Comparison of ENCODE assay signal across 29 mouse cellular contexts in genomic region chr10:30893771-30894170, GRCm38 (mm10). TPM values are rescaled to one million over a fixed set of nuclear protein-coding genes. Genes with fewer than 3 reads are reported as not detected.
DNase-seq lines count a peak whose midpoint lies in the region; ATAC-seq and TF ChIP-seq lines count a peak whose summit lies in the region.
"Had no signal": no experiment of that assay in that cellular context is flagged by ENCODE, and none has a peak within 500 bp of the region (broad histone marks: within the 10 kb centered on the region; RNA-seq: fewer than 3 reads in every experiment).

No protein-coding gene starts in this region.

- H3K36me3 ChIP-seq in lung, postnatal 0 days (ENCODE audit: insufficient read depth, low read length): no peaks in the 10 kb centered on the region
- H3K36me3 ChIP-seq: G1E; heart, embryonic 13.5 days; hindbrain, embryonic 15.5 days; intestine, embryonic 15.5 days; limb, embryonic 13.5 days; liver, embryonic 13.5 days; midbrain, embryonic 13.5 days had no signal

- no peak overlapping the region for H3K4me2 ChIP-seq in lung, postnatal 0 days (replicated peaks; ENCODE audit: low read depth, low read length)
- H3K4me2 ChIP-seq: heart, embryonic 13.5 days; hindbrain, embryonic 15.5 days; intestine, embryonic 15.5 days; limb, embryonic 13.5 days; liver, embryonic 13.5 days; midbrain, embryonic 13.5 days had no signal

- H3K4me3 ChIP-seq in lung, postnatal 0 days (ENCODE audit: low read depth, low read length): no peak overlapping the region
- H3K4me3 ChIP-seq: heart, adult 2 months; heart, embryonic 13.5 days; hindbrain, embryonic 15.5 days; intestine, embryonic 15.5 days; layer of hippocampus, adult 2 months; limb, embryonic 13.5 days; liver, embryonic 13.5 days; megakaryocyte, embryonic 14.5 days; midbrain, embryonic 13.5 days had no signal

- intact Hi-C loops in heart, postnatal 25 days (cut with DNase I): no loop called here

- H3K4me1 ChIP-seq in lung, postnatal 0 days (ENCODE audit: insufficient read depth, low read depth, low read length): no peaks in the 10 kb centered on the region
- H3K4me1 ChIP-seq: hindbrain, embryonic 15.5 days; intestine, embryonic 15.5 days; limb, embryonic 13.5 days; liver, embryonic 13.5 days; megakaryocyte, embryonic 14.5 days; midbrain, embryonic 13.5 days had no signal

- H3K27me3 ChIP-seq in lung, postnatal 0 days (replicated peaks; ENCODE audit: insufficient read depth, low read length): no peaks in the 10 kb centered on the region
- H3K27me3 ChIP-seq: CH12.LX; heart, embryonic 13.5 days; hindbrain, embryonic 15.5 days; intestine, embryonic 15.5 days; limb, embryonic 13.5 days; liver, embryonic 13.5 days; megakaryocyte, embryonic 14.5 days; midbrain, embryonic 13.5 days had no signal

- TF ChIP-seq EP300 in lung, postnatal 0 days (IDR thresholded peaks at IDR 0.05): no peak

- WGBS in lung, postnatal 0 days: 27% methylated on average over 3 of the region's 3 CpGs

- no peaks in the 10 kb centered on the region for H3K9me3 ChIP-seq in lung, postnatal 0 days (ENCODE audit: low read length)
- H3K9me3 ChIP-seq: G1E; heart, embryonic 13.5 days; hindbrain, embryonic 15.5 days; intestine, embryonic 15.5 days; limb, embryonic 13.5 days; liver, embryonic 13.5 days; megakaryocyte, embryonic 14.5 days; midbrain, embryonic 13.5 days had no signal

- H3K27ac ChIP-seq in lung, postnatal 0 days (ENCODE audit: low read length): no peak overlapping the region
- H3K27ac ChIP-seq: heart, adult 2 months; heart, embryonic 13.5 days; hindbrain, embryonic 15.5 days; intestine, embryonic 15.5 days; layer of hippocampus, adult 2 months; limb, embryonic 13.5 days; liver, embryonic 13.5 days; midbrain, embryonic 13.5 days had no signal

- DNase-seq in heart, adult 11 months: peak; percentile 75
- no peak for DNase-seq in heart, postnatal 25 days (ENCODE audit: low spot score)
- DNase-seq in lung, postnatal 0 days (ENCODE audit: low spot score): peak; percentile 8
- DNase-seq in lung, postnatal 14 days: no peak
- peak; percentile 11 for DNase-seq in retina, postnatal 1 day
- no peak for DNase-seq in retina, embryonic 14.5 days (ENCODE audit: low spot score)
- DNase-seq in testis, postnatal 10 days (ENCODE audit: low spot score): peak; percentile 43
- no peak for DNase-seq in adrenal gland, postnatal 4 days (ENCODE audit: low spot score in 2 of 2)
- DNase-seq: adrenal gland, adult 8-10 months; cerebellum, adult 18-20 months; cerebellum, postnatal 14 days; forebrain, postnatal 0 days; gastrocnemius, postnatal 25 days; heart, adult 2 months; heart, postnatal 36 days; kidney, adult 9 months; kidney, postnatal 14 days; liver, embryonic 13.5 days; thymus, adult 18-20 months; thymus, postnatal 36 days had no signal

- no peak for TF ChIP-seq CTCF in lung, postnatal 0 days (IDR thresholded peaks at IDR 0.05)

- peak; percentile 25; the same call in 1 of the 2 replicates for ATAC-seq in lung, postnatal 0 days
- ATAC-seq: forebrain, postnatal 0 days; intestine, embryonic 15.5 days; midbrain, embryonic 13.5 days had no signal

- H3K9ac ChIP-seq in lung, postnatal 0 days (replicated peaks; ENCODE audit: low read depth): no peak overlapping the region
- H3K9ac ChIP-seq: forebrain, postnatal 0 days; heart, embryonic 13.5 days; hindbrain, embryonic 15.5 days; intestine, embryonic 15.5 days; limb, embryonic 13.5 days; liver, embryonic 13.5 days; midbrain, embryonic 13.5 days had no signal

RNA-seq across cellular contexts. Expression of gene Hey2, which starts 51.2 kb away (rescaled TPM):
- 1 to 10 TPM; 5.9 to 6.4 TPM for total RNA-seq in heart, postnatal 25 days (2021)
- polyA plus RNA-seq in lung, postnatal 0 days (2015; fragmentation: Nextera tagmentation; extraction: Ambion mirVana): 2.5 and 2.8 TPM in 2 replicates
- 1 to 10 TPM; 3.8 to 5.3 TPM for total RNA-seq in adrenal gland, postnatal 4 days (2021)

Comparison
In these comparisons a context has a peak if more than half of its experiments do, and no peak if none do; other contexts are left out.
1. DNase-seq: peak in heart, adult 11 months (single experiment), lung, postnatal 0 days (single experiment), retina, postnatal 1 day (single experiment) and testis, postnatal 10 days (single experiment); none in heart, postnatal 25 days (single experiment), lung, postnatal 14 days (single experiment), retina, embryonic 14.5 days (single experiment) and adrenal gland, postnatal 4 days (0 of 2).